Mouse (Mus musculus) hindlimb bud, embryonic 11.5 days (tissue): Measurements from ENCODE around the gene Lifr.
A peak's percentile ranks its signal among the peaks of the same experiment; 100 is the strongest.

ENCODE experiments used
- DNase-seq: peaks from one replicate; pipeline ENCODE4 v3.0.0-alpha.2; 2012; ENCODE audit warnings: low read depth, low spot score; ENCODE audit errors: extremely low spot score

Lifr gene

GRCm38 (mm10) chr15:7198816-7199215 lies 108.4 kb downstream of the Lifr start:
- no peak for DNase-seq

GRCm38 (mm10) chr15:7200286-7200685 lies 109.9 kb downstream of the Lifr start:
- no peak for DNase-seq

- no peak for DNase-seq
These were observed 111.3 kb downstream of the Lifr start for GRCm38 (mm10) chr15:7201421-7202380.

GRCm38 (mm10) chr15:7202981-7203380 lies 112.6 kb downstream of the Lifr start:
- DNase-seq, result no peak

- no peak for DNase-seq
These were observed 113.4 kb downstream of the Lifr start for GRCm38 (mm10) chr15:7203606-7204330.

- DNase-seq, result no peak
These were observed 114.5 kb downstream of the Lifr start for GRCm38 (mm10) chr15:7204917-7205316.

GRCm38 (mm10) chr15:7206110-7206509 lies 115.7 kb downstream of the Lifr start:
- DNase-seq, result peak; percentile 41

GRCm38 (mm10) chr15:7207292-7207691 lies 116.9 kb downstream of the Lifr start:
- DNase-seq, result no peak

GRCm38 (mm10) chr15:7208180-7208579 lies 117.8 kb downstream of the Lifr start:
- no peak for DNase-seq

- no peak for DNase-seq
These were observed 123.3 kb downstream of the Lifr start for GRCm38 (mm10) chr15:7213683-7214082.

- no peak for DNase-seq
These were observed 125.4 kb downstream of the Lifr start for GRCm38 (mm10) chr15:7215845-7216244.

- no peak for DNase-seq
These were observed 126.3 kb downstream of the Lifr start for GRCm38 (mm10) chr15:7216581-7217272.

GRCm38 (mm10) chr15:7217273-7217598 lies 126.8 kb downstream of the Lifr start:
- no peak for DNase-seq

- DNase-seq, result no peak
These were observed 132.4 kb downstream of the Lifr start for GRCm38 (mm10) chr15:7222809-7223208.

GRCm38 (mm10) chr15:7224151-7224775 lies 133.8 kb downstream of the Lifr start:
- no peak for DNase-seq

GRCm38 (mm10) chr15:7226225-7226624 lies 135.8 kb downstream of the Lifr start:
- peak; percentile 73 for DNase-seq

GRCm38 (mm10) chr15:7233393-7234090 lies 143.1 kb downstream of the Lifr start:
- no peak for DNase-seq

GRCm38 (mm10) chr15:7239904-7240303 lies 149.5 kb downstream of the Lifr start:
- DNase-seq, result no peak

GRCm38 (mm10) chr15:7240950-7241349 lies 150.5 kb downstream of the Lifr start:
- DNase-seq, result no peak

GRCm38 (mm10) chr15:7242161-7242850 lies 151.9 kb downstream of the Lifr start:
- DNase-seq, result no peak
